Mouse (Mus musculus) kidney, adult 2 months (tissue): ENCODE results near the gene Glra3. TPM values are rescaled to one million over a fixed set of nuclear protein-coding genes. Genes with fewer than 3 reads are reported as not detected.

Experiments used
- DNase-seq: peaks from one replicate; pipeline ENCODE4 v3.0.0; 2021
- H3K27ac ChIP-seq: fragments of 200-500 bp; 2 replicates; pipeline ENCODE4 v1.5.1; 2012; ENCODE audit warnings: low read depth, low read length, control low read depth, inconsistent platforms; ENCODE audit not compliant: insufficient read depth
- H3K27me3 ChIP-seq: fragments of 200-500 bp; replicated peaks from 2 replicates; pipeline ENCODE4 v1.6.1; 2012; ENCODE audit warnings: mild to moderate bottlenecking, moderate library complexity, low read length, inconsistent platforms; ENCODE audit not compliant: control insufficient read depth, insufficient read depth
- H3K36me3 ChIP-seq: fragments of 200-500 bp; 2 replicates; pipeline ENCODE4 v1.6.1; 2012; ENCODE audit warnings: mild to moderate bottlenecking, moderate library complexity, low read length, inconsistent platforms; ENCODE audit not compliant: control insufficient read depth, insufficient read depth
- H3K4me1 ChIP-seq: fragments of 200-500 bp; 2 replicates; pipeline ENCODE4 v1.6.1; 2011; ENCODE audit warnings: low read length; ENCODE audit not compliant: control insufficient read depth, insufficient read depth
- H3K4me3 ChIP-seq: fragments of 200-500 bp; 2 replicates; pipeline ENCODE4 v1.5.1; 2011; ENCODE audit warnings: mild to moderate bottlenecking, low read depth, low read length, control low read depth; ENCODE audit not compliant: insufficient read depth
- CTCF ChIP-seq: fragments of 200-500 bp; conservative IDR thresholded peaks from 2 replicates; pipeline ENCODE4 v1.5.1; 2011; ENCODE audit warnings: low read depth, mild to moderate bottlenecking, control low read depth, low read length, moderate library complexity, mixed read lengths; ENCODE audit not compliant: insufficient read depth, insufficient read length
- POLR2A ChIP-seq: fragments of 200-500 bp; IDR thresholded peaks from one replicate; pipeline ENCODE4 v1.6.1; 2011; ENCODE audit warnings: low read depth, low read length, control low read depth
- WGBS: fragments of 180-500 bp; shearing (Covaris S2); methylation state at CpG from one replicate; pipeline ENCODE4 v1.1.7; 2018; 5-methylcytosine and 5-hydroxymethylcytosine counted together
- polyA plus RNA-seq: library from polyadenylated mRNA; depleted of rRNA; stranded (reverse); fragments of >200 nt; gene quantifications from 2 replicates; pipeline ENCODE4 v1.2.3, GENCODE M21; 2012; rRNA removed

Glra3 gene
- not detected in 2 replicates for polyA plus RNA-seq

GRCm38 (mm10) chr8:55939870-55940525, at the start of gene Glra3:
Gene Glra3 (plus strand): TSS chr8:55940460.
- Histone ChIP-seq H3K36me3 (no peaks in the 10 kb centered on the region), H3K27ac (no peak within 1 kb of the TSS), H3K4me1 (no peaks in the 10 kb centered on the region), H3K4me3 (no peak within 1 kb of the TSS), H3K27me3 (no peaks in the 10 kb centered on the region)
- TF ChIP-seq CTCF, result no peak
- TF ChIP-seq POLR2A, result no peak
- WGBS, result 11% methylated on average over 11 of the region's 11 CpGs
- no peak for DNase-seq

GRCm38 (mm10) chr8:55906848-55907247, 33.4 kb upstream of the Glra3 start, which contains the start of gene Adam29:
Gene Adam29 (minus strand): TSS chr8:55906948.
- no peaks in the 10 kb centered on the region for H3K36me3 ChIP-seq
- WGBS, result 78% methylated on average over 1 of the region's 1 CpGs
- H3K4me1 ChIP-seq, result no peaks in the 10 kb centered on the region
- H3K27ac ChIP-seq, result no peak within 1 kb of the TSS
- no peaks in the 10 kb centered on the region for H3K27me3 ChIP-seq
- H3K4me3 ChIP-seq, result no peak within 1 kb of the TSS
- no peak for DNase-seq
- no peak for TF ChIP-seq POLR2A
- no peak for TF ChIP-seq CTCF

- H3K27ac ChIP-seq, result no peak overlapping the region
- 1% methylated on average over 8 of the region's 8 CpGs for WGBS
- no peaks in the 10 kb centered on the region for H3K36me3 ChIP-seq
- TF ChIP-seq POLR2A (no peak), CTCF (no peak)
- no peak for DNase-seq
- no peaks in the 10 kb centered on the region for H3K27me3 ChIP-seq
- no peaks in the 10 kb centered on the region for H3K4me1 ChIP-seq
- H3K4me3 ChIP-seq, result no peak overlapping the region
Measured at GRCm38 (mm10) chr8:55940526-55940880, 243 bp downstream of the Glra3 start.

GRCm38 (mm10) chr8:55964759-55965320, 24.6 kb downstream of the Glra3 start:
- no peaks in the 10 kb centered on the region for H3K36me3 ChIP-seq
- H3K27me3 ChIP-seq, result no peaks in the 10 kb centered on the region
- H3K4me1 ChIP-seq, result no peaks in the 10 kb centered on the region
- TF ChIP-seq CTCF (no peak), POLR2A (no peak)
- 39% methylated on average over 3 of the region's 3 CpGs for WGBS
- no peak overlapping the region for H3K27ac ChIP-seq
- no peak for DNase-seq
- H3K4me3 ChIP-seq, result no peak overlapping the region

GRCm38 (mm10) chr8:55997859-55998258, 57.6 kb downstream of the Glra3 start:
- WGBS, result 67% methylated on average over 3 of the region's 3 CpGs
- Histone ChIP-seq H3K27ac (no peak overlapping the region), H3K4me3 (no peak overlapping the region), H3K36me3 (no peaks in the 10 kb centered on the region), H3K4me1 (no peaks in the 10 kb centered on the region), H3K27me3 (no peaks in the 10 kb centered on the region)
- DNase-seq, result no peak
- TF ChIP-seq CTCF, result no peak
- no peak for TF ChIP-seq POLR2A

GRCm38 (mm10) chr8:56054324-56054723, 114.1 kb downstream of the Glra3 start:
- no peaks in the 10 kb centered on the region for H3K27me3 ChIP-seq
- H3K4me3 ChIP-seq, result no peak overlapping the region
- TF ChIP-seq POLR2A, result no peak
- no peak for TF ChIP-seq CTCF
- H3K4me1 ChIP-seq, result no peaks in the 10 kb centered on the region
- DNase-seq, result no peak
- 60% methylated on average over 2 of the region's 2 CpGs for WGBS
- no peak overlapping the region for H3K27ac ChIP-seq
- H3K36me3 ChIP-seq, result no peaks in the 10 kb centered on the region

- DNase-seq, result peak; percentile 41
- WGBS, result 19% methylated on average over 3 of the region's 3 CpGs
- Histone ChIP-seq H3K4me1 (0 out of 2 replicates have a peak, but pooled peaks cover 4% of the 10 kb centered on the region), H3K36me3 (no peaks in the 10 kb centered on the region), H3K27ac (no peak overlapping the region), H3K4me3 (no peak overlapping the region), H3K27me3 (no peaks in the 10 kb centered on the region)
- peak; percentile 84 for TF ChIP-seq CTCF
- TF ChIP-seq POLR2A, result no peak
Measured at GRCm38 (mm10) chr8:56063081-56063480, 122.8 kb downstream of the Glra3 start.
